Mouse (Mus musculus): ENCODE results near the gene Hap1.
A peak's percentile ranks its signal among the peaks of the same experiment; 100 is the strongest.

Gene Hap1

DNA sequence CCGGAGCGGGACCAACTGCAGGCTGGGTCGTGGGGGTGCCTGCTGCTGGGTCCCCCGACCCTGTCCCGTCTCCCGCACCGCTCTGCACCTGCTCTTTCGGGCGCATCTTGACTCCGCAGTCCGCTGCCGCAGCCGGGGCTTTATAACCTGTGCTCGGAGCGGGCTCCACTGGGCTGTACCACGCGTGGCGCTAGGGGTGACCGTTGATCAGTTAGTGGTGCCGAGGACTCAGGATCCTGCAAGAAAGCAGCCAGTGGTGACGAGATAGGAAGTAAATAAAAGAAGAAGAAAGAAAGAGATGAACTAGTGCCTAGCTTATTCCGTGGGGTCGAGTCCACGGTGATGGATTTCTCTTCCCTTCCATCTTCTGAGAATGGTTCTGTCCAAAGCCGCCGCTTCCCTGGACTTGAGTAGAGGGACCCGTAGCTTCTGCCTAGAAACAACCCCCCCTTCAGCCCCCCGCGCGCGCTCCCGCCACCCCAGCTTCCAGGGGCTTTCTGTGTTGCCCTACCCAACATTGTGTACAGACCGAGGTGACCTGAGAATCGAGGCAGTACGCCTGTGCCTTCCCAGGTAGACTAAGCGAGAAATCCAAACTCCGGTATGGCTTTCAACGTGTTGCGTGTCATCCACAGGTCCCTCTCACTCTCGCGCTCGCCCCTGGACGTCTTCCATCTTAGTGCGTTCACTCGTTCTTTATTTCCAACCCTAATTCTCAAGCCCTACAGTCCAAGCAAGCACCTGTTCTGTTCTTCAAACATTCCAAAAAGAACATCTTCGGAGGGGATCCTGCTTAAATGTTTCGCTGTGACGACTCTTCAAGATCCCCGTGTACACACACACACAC lies at the start of gene Hap1:
Gene Hap1 (minus strand): TSS at position 157 of the 847 bp plus-strand sequence.
- DNase-seq (ENCODE audit: low spot score in 2 of 2): peak in 1 of 2 experiments; percentile 58

DNA sequence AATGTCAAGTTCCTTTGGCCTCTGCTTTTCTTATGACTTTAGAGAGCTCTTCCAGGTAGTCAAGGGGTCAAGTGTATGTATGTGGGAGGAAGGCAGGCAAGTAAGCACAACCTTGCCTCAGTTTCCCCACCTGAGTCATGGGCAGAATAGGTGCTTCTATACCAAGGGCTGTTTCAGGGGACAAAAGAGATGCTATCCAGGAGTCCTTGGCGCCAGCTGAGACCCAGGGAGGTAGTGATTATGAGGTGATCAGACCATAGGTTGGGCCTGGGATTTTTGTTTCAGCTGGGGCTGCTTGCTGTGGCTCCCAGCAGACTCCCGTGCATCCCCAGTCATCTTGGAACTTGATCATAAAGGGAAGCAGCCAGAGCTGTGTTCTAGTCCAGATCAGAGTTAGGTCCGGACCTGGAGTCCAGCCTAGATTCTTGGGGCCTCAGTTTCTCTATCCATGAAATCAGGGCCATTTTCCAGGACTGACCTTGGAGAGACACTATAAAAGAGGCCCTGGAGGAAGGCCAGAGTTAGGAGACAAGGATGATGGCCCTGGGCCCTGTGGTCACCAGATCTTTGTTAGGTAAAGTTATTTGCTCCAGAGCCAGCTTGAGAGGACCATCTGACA lies 48.6 kb upstream of the Hap1 start:
- no peak for DNase-seq (ENCODE audit: low spot score in 2 of 2)

DNA sequence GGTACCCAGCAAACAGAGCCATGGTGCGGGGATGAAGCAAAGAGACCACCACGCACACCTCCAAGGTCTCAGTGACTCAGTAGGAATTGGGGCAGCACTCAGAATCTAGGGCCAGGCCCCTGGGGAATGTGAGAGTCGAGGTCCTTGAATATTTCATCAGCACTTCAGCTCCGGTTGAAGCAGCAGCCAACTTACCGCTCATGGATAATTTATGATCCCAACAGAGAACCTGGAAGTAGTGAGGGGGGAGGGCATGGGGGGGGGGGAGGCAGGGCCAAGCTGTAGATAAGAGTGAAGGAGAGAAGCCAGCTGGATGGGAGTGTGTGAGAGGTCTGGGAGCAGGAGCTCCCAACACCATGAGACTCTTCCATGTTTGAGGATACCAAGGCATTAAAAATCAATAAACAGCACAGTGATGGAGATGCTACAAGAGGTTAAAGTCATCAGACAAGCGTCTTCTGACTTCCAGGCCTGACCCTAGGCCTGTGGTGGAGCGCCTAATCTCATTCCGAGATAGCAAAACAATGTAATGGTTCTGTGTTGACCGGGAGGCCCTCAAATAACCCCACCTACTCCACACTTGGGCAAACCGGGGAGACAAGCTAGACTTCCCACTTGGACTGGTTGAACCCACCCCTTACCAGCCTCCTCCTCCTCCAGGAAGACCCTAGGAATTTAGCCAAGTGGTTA lies 47.7 kb upstream of the Hap1 start:
- DNase-seq (ENCODE audit: low spot score in 2 of 2): no peak

DNA sequence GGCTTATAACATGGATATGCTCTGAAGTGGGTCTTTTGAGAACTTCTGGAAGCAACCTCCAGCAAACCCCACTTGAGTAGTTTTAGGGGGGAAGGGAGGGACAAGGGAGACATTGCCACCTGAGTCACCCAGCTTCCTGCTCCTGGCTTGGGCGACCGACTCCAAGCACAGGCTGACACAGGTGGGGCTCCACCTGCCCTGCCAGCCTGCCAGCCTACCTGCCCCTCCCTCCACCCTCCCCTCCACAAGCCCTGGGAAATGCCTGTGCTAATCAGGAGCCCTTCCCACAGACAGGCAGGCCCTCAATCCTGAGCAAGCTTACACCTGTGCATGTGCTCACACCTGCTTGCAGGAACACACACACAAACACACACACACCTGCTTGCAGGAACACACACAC lies 46.8 kb upstream of the Hap1 start:
- no peak for DNase-seq (ENCODE audit: low spot score in 2 of 2)

DNA sequence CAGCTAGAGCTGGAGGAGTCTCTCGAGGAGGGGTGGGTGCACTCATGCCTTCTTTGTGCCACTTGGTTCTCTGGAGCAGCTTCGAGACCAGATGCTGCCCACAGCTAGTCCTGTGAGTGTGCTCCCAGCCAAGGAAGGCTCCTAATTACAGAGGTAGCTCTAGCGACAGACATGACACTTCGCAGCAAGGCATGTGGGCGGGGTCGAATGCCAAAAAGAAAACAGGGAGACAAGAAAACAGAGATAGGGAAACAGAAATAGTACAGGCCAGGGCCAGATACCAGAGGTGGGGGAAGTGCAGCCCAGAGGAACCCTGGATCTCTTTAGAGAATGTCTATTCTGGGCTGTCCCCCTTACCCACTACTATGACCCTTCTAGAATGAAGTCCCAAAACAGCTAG lies 46.3 kb upstream of the Hap1 start:
- DNase-seq (ENCODE audit: low spot score in 2 of 2): no peak

DNA sequence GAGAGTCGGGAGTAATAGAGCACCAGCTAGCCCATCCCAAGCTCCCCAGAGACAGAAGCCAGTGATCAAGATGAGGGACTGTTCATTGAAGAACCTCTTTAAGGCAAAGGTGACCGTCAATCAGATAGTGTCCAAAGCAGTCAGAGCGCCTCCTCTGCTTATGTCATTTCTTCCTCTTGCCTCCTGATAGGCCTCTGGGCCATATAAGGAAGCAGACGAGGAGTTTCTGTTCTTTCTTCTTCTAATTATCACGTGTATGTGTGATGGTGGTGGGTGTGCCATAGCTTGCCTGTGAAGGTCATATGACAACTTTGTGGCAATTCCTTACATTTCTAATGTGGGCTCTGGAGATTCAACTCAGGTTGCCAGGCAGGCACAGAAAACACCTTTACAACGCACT lies 44.9 kb upstream of the Hap1 start:
- no peak for DNase-seq (ENCODE audit: low spot score in 2 of 2)

DNA sequence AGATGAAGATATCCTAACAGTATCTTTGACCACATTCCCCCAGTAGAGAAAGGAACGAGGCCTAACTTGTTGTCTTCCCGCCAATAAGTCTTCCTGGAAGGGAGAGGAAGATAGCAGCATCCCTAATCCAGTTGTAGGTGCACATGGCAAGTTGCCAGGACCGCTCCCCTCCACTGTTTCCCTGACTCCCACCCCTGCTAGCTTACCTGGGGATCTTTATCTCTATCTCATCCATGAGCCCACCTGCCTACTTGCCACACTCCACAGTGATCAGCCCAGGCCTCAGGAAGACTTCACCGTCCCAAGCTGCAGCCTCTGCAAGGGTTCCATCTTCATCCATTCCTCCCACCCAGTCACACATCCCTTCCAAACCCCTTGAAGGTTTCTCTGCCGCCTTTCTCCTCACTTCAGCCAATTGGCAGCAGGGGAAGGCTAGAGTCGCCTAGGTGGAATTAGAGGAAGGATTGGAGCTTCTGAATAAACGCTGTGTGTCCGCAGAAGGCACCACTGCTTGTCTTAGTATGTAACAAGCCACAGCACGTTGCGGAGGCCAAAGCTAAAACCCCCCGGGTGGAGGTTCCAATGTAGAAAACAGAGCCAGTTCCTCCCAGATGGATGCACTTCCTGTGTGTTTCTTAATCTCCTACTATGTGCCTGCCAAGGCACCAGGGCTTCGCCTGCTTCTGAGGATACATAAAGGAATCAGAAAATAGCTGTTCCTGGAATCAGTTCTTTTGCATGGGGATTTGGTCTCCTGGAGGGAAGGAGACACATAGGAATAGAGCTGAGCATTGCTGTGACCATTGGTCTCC lies 44.0 kb upstream of the Hap1 start:
- no peak for DNase-seq (ENCODE audit: low spot score in 2 of 2)

DNA sequence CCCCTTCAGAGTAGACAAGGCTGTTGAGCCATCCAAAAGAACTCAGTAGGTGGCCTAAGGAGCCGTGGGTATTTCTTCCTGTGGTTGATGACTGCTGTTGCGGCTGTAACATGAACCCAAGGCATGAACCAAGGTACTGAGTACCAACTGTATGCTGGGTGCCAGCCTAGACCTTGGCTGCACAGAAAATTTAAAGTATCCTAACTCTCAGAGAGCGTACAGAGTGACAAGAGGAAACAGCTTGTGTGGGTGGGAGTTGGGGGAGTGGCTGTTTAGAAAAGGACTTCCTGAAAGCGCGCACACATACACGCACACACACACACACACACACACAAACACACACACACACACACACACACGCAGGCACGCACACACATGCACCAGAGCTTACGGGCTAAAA lies 43.4 kb upstream of the Hap1 start:
- DNase-seq (ENCODE audit: low spot score in 2 of 2): no peak

DNA sequence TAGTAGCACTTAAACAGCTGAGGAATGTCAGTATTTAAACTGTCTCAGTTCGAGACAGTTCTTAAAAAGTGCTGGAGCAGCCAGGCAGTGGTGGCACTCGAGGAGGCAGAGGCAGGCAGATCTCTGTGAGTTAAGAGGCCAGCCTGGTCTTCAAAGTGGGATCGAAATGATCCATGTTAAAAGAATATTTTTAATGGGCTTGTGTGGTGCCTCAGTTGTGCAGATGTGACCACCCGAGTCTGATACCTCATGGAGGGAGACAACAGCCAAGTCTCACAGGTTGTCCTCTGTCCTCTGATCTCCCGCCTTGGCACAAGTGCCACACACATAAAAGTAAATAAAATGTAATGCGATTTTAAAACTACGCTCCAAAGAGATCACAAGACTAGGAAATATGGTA lies 42.6 kb upstream of the Hap1 start:
- no peak for DNase-seq (ENCODE audit: low spot score in 2 of 2)

DNA sequence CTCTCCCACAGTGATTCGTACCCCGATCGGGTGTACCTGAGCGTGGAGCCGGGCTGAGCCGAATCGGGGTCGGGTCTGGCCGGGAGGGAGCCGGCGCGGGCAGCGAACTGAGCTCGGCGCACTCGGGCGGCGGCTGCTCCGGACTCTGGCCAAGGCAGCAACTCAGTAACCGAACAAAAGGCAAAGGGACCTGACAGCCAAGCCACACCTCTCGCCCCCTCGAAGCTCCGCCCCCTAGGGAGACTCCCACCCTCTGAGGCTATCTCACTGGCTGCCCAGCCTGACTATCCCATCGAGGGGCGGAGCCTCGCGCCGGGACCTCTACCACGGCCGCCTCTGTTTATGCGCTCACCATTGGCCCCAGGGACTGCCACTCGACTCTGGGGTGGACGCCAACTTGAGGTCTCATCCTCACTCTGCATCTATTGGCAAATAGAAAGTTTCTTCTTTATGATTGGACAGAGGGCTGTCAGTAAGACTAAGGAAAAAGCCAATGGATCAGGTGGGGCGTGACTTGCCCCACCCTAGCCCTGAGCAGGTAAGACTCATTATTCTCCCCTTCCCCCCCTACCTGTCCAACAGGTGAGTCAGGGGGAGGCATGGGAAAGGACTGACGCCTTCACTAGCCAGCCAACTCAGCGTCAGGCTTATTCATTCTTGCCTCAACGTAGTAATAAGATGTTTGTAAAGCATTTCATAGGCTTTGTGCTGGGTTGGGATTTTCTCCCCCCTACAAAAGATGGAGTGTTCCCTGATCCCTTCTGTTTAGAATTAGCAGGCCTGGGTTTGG lies 41.9 kb upstream of the Hap1 start, which contains the start of gene Jup:
Gene Jup (minus strand): TSS at position 164 of the 790 bp plus-strand sequence.
- peak; percentile 99 to 100 for DNase-seq (ENCODE audit: low spot score in 2 of 2)

DNA sequence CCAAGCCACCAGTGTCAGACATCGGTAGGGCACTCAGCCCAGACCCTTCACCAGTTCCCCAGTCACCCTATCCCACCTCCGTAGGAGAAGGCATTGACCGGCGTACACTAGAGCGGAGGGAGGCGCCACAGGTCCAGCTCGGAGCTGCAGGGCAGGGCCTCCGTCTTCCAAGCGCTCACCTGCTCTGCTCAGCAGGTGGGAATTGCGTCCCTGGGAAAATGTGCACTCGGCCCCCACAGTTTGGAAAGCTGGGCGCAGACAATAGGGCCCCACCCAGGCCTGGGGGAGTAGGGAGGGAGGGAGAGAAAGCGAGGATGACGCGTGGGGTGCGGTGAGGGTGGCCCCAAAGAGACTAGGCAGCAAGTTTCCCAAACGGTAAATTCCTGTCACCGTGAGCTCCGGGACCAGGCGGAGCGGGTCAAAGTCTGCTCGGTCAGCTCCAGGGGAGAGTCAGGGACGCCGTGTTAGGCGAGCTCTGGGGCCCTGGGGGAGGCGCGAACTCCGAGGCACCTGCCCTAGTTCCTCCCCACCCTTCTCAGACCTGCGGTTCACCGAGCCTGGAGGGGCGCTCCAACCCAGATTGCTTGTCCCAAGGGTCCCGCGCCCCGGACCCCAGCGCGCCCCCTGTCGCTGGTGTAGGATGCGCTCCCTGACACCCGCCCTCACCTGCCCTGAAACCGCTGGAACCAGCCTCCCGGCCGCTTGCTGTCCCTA lies 41.1 kb upstream of the Hap1 start:
- no peak for DNase-seq (ENCODE audit: low spot score in 2 of 2)

DNA sequence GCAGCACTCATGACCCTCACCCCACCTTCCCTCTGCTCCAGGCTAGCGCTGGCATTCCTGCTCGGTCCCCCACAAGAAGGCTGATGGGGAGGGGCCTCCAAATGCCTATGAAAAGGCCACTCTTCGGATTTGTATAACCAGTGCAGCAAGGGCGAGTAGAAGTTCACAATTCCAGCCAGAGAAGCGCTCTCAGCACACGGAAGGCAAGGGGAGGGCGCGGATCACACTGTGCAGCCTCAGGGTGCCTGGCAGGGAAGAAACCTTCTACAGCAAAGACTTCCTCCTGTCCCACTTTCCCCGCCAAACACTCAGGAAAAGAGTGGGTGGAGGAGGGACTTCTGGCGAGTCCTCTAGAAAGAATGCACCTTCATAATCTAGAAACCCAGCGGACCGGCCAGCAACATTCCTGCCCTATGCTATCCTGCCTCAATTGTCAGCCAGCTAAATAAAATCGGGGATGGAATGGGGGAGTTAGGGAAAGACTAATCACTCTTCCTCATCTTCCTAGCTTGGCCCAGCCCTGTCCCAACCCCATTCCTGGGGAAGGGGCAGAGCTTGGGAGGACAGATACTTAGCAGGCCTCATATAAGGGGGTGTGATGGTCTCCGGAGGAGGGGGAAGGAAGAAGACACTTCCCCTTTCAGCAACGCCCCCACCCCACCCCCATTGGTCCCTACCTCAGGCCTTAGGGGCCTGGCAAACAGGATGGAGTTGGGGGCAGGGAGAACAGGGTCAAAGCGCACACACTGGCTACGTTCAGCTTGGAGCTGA lies 40.1 kb upstream of the Hap1 start:
- DNase-seq (ENCODE audit: low spot score in 2 of 2): peak in 1 of 2 experiments; percentile 33

DNA sequence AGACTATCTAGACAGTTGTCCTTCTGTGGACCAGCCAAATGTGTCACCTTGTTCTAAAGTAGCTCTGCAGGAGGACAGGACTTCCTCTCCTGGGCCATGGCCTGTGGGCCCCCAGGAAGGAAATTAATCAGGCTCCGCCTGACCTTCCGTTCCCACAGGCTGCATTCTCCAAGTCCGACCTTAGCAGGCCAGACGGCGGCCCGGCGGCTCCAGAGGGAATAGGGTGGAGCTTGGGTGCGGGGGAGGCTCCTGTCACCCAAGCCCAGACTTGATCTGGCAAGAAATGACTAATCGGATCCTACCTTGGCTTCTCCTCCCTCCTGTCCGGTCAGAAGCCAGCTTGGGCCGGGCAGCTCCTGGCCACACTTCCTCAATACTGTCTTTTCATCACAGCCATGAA lies 39.3 kb upstream of the Hap1 start:
- peak in 1 of 2 experiments; percentile 71 for DNase-seq (ENCODE audit: low spot score in 2 of 2)

DNA sequence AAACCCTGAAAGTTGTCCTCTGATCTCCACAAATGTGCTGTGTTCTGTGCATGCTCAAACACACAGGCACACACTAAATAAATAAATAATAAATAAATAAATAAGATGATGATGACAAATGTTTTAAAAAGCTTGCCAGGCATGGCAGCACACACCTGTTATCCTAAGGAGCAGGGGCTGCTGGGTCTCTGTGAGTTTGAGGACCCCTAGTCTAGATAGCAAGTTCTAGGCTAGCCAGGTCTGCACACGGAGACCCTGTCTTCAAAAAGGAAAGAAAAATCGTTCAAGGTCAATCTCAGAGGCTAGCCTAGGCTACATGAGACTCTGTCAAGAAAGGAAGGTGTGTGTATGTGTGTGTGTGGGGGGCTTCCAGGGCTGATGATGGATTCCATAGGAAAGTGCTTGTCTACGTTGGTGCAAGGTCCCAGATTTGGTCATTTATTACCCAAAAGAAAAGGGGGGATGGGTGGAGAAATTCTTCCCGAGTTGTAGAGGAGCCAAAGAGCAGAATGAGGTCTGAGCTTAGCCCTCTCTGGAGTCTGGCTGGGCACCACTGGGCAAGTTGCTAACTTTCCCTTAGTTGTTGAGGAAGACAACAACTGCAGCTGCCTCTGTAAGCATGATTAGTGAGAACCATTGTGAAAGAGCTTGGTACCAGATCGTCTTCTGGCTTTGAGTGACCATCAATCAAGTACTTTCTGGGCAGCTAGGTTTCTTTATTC lies 38.6 kb upstream of the Hap1 start:
- no peak for DNase-seq (ENCODE audit: low spot score in 2 of 2)

DNA sequence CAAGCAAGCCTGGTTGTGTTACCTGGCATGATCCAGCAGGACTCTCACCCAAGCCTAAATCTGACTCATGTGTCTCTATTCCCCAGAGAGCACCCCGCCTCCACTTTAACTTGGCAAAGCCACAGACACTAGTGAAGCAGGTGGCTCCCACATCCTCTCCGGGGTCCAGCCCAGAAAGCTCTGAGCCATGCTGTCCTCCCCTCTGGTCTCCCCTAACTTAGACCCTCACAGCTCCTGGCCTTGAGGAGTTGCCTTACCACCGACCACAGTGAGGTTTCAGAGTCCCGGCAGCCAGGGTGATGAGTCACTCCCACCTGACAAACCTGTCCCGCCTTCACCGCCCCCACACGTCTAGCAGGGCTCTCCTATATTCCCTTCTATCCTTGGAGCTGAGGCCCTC lies 37.8 kb upstream of the Hap1 start:
- DNase-seq (ENCODE audit: low spot score in 2 of 2): no peak

DNA sequence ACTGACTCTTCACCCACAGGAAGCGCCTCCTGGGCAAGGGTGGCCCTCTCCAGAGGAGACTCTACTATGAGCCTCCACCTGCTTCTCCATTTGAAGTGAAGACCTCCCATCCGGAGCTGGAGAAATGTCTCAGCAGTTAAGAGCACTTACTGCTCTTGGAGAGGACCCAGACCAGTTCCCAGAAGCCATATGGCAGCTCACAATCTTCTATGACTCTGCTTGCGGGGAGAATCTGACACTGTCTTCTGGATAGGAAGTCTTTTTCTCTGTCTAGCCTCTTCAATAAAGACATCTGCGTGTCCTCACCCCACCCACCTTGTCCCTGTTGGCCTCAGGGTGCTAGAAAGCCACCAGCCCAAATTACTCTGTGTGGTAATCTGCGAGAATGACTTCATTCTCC lies 37.0 kb upstream of the Hap1 start:
- DNase-seq (ENCODE audit: low spot score in 2 of 2): no peak

DNA sequence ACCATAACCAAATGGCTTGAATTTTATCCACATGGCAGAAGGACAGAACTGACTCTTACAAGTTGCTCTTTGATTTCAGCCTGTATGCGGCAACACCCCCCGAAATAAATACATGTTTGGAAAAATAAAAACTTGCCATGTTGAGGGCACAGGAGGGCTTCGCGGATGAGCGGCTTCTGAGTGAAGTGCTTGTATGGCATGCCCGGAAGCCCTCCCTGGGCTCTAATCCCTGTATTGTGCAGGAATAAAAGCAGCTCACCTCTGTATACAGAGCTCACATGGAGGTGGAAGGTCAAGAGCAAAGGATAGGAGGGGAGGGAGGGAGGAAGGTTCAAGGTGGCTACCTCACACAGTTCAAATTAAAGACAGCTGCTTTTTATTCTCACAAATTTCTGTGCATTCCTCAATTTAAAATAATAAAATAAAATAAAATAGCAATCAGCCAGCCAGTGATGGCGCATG lies 36.0 kb upstream of the Hap1 start:
- DNase-seq (ENCODE audit: low spot score in 2 of 2): no peak

DNA sequence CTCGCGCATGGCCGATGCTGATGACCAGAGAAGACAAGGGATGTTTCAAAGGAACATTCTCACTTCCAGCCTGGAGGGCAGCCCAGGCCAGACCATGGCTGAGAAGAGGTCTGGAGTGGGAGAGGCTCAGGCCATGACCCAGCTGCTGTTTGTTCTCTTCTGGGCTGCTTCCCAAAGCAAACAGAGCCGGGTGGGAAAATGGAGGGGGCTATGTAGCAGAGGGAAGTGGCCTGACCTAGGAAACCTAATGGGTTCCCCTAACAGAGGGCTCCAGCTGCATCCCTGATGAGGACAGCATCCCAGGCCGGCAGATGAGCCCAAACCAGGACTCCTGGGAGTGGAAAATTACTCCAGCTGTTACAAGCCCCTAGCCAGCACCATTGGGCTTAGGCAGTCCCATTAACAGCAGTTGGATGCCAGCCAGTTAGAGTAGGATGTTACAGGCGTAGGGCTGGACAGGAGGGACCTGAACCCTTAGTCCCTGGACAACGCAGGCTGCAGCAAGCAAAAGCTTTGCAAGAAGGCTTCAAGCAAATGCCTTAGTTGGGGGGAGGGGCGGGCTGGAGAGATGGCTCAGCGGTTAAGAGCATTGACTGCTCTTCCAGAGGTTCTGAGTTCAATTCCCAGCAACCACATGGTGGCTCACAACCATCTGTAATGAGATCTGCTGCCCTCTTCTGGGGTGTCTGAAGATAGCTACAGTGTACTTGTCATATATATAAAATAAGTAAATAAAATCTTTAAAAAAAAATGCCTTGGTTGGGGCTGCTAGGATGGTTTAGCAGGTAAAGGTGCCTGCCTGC lies 35.4 kb upstream of the Hap1 start:
- peak in 1 of 2 experiments; percentile 72 for DNase-seq (ENCODE audit: low spot score in 2 of 2)
